Comparison of ENCODE assay signal across 33 mouse cellular contexts in genomic region chr3:88350732-88351131, GRCm38 (mm10). TPM values are rescaled to one million over a fixed set of nuclear protein-coding genes. Genes with fewer than 3 reads are reported as not detected.
"Had no signal": no experiment of that assay in that cellular context is flagged by ENCODE, and none has a peak within 500 bp of the region (broad histone marks: within the 10 kb centered on the region; RNA-seq: fewer than 3 reads in every experiment).

No protein-coding gene starts in this region.

- H3K27ac ChIP-seq: limb, embryonic 10.5 days; limb, embryonic 12.5 days; limb, embryonic 13.5 days; limb, embryonic 15.5 days; liver, embryonic 12.5 days; liver, embryonic 13.5 days; liver, embryonic 14.5 days; liver, embryonic 15.5 days; lung, embryonic 15.5 days; macrophage; midbrain, embryonic 10.5 days; midbrain, embryonic 12.5 days; midbrain, embryonic 13.5 days; midbrain, embryonic 15.5 days had no signal

- H3K27me3 ChIP-seq: limb, embryonic 12.5 days; limb, embryonic 13.5 days; limb, embryonic 15.5 days; liver, embryonic 12.5 days; liver, embryonic 13.5 days; liver, embryonic 15.5 days; lung, embryonic 15.5 days; megakaryocyte, embryonic 14.5 days; midbrain, embryonic 12.5 days; midbrain, embryonic 13.5 days; midbrain, embryonic 15.5 days had no signal

- H3K9me3 ChIP-seq: limb, embryonic 10.5 days; limb, embryonic 12.5 days; limb, embryonic 13.5 days; limb, embryonic 15.5 days; liver, embryonic 12.5 days; liver, embryonic 13.5 days; liver, embryonic 15.5 days; lung, embryonic 15.5 days; megakaryocyte, embryonic 14.5 days; midbrain, embryonic 10.5 days; midbrain, embryonic 12.5 days; midbrain, embryonic 13.5 days; midbrain, embryonic 15.5 days had no signal

- H3K4me1 ChIP-seq: limb, embryonic 10.5 days; limb, embryonic 12.5 days; limb, embryonic 13.5 days; limb, embryonic 15.5 days; liver, embryonic 12.5 days; liver, embryonic 13.5 days; liver, embryonic 15.5 days; lung, embryonic 15.5 days; midbrain, embryonic 10.5 days; midbrain, embryonic 12.5 days; midbrain, embryonic 13.5 days; midbrain, embryonic 15.5 days had no signal

- H3K4me2 ChIP-seq: limb, embryonic 12.5 days; limb, embryonic 13.5 days; limb, embryonic 15.5 days; liver, embryonic 11.5 days; liver, embryonic 12.5 days; liver, embryonic 13.5 days; liver, embryonic 15.5 days; lung, embryonic 14.5 days; lung, embryonic 15.5 days; midbrain, embryonic 11.5 days; midbrain, embryonic 12.5 days; midbrain, embryonic 13.5 days; midbrain, embryonic 15.5 days had no signal

- DNase-seq: left cerebral cortex, postnatal 4 days; liver; liver, embryonic 13.5 days; liver, postnatal 0 days; lung, adult 18-20 months; lung, adult 2 months; lung, embryonic 14.5 days; lung, postnatal 10 days; lung, postnatal 14 days; lung, postnatal 36 days; lung, postnatal 4 days; midbrain, embryonic 14.5 days had no signal

- H3K4me3 ChIP-seq: limb, embryonic 10.5 days; limb, embryonic 12.5 days; limb, embryonic 13.5 days; limb, embryonic 15.5 days; liver, embryonic 12.5 days; liver, embryonic 13.5 days; liver, embryonic 15.5 days; lung, embryonic 15.5 days; megakaryocyte, embryonic 14.5 days; midbrain, embryonic 10.5 days; midbrain, embryonic 12.5 days; midbrain, embryonic 13.5 days; midbrain, embryonic 15.5 days; myocyte had no signal

- ATAC-seq: liver, embryonic 12.5 days; liver, postnatal 0 days; lung, postnatal 0 days; midbrain, embryonic 13.5 days; midbrain, embryonic 15.5 days; midbrain, embryonic 16.5 days had no signal

- H3K9ac ChIP-seq: limb, embryonic 12.5 days; limb, embryonic 13.5 days; limb, embryonic 15.5 days; liver, embryonic 12.5 days; liver, embryonic 13.5 days; liver, embryonic 14.5 days; liver, embryonic 15.5 days; liver, postnatal 0 days; lung, embryonic 14.5 days; lung, embryonic 15.5 days; midbrain, embryonic 12.5 days; midbrain, embryonic 13.5 days; midbrain, embryonic 15.5 days had no signal

RNA-seq across cellular contexts. Expression of gene Paqr6, which starts 13.7 kb away (rescaled TPM):
- polyA plus RNA-seq: macrophage, myocyte had no signal

RNA-seq across cellular contexts. Expression of gene Bglap3, which starts 21.8 kb away (rescaled TPM):
- polyA plus RNA-seq: limb, embryonic 11.5 days; limb, embryonic 13.5 days; lung, embryonic 15.5 days; macrophage; midbrain, embryonic 12.5 days; midbrain, embryonic 13.5 days; midbrain, embryonic 14.5 days; midbrain, embryonic 15.5 days; midbrain, embryonic 16.5 days; midbrain, postnatal 0 days had no signal
